Mouse (Mus musculus): Measurements from ENCODE around the gene Ush1g. TPM values are rescaled to one million over a fixed set of nuclear protein-coding genes. Genes with fewer than 3 reads are reported as not detected.

Gene Ush1g
- polyA plus RNA-seq, 1 experiment from 2014 or later: 0.52 TPM

- H3K27me3 ChIP-seq (replicated peaks; ENCODE audit: control insufficient read depth, insufficient read depth, low read length): peaks cover 20% of the 10 kb centered on the region
- no peak overlapping the region for H3K4me3 ChIP-seq (ENCODE audit: low read depth, low read length)
- WGBS: 77% methylated on average over 4 of the region's 4 CpGs
- H3K36me3 ChIP-seq (ENCODE audit: control insufficient read depth, insufficient read depth, low read length): no peaks in the 10 kb centered on the region
- ATAC-seq (replicated peaks; ENCODE audit: low FRiP score) (no peak), DNase-seq (ENCODE audit: low spot score) (no peak)
- no peaks in the 10 kb centered on the region for H3K9me3 ChIP-seq (ENCODE audit: control insufficient read depth, low read length)
- H3K4me2 ChIP-seq: no peak overlapping the region
- no peak overlapping the region for H3K27ac ChIP-seq (ENCODE audit: low read depth, low read length)
- no peak overlapping the region for H3K9ac ChIP-seq (ENCODE audit: low read depth, low read length)
- H3K4me1 ChIP-seq (replicated peaks; ENCODE audit: control insufficient read depth, insufficient read depth, low read length): peaks cover 3% of the 10 kb centered on the region; the same call in 1 of the 2 replicates
Observed at GRCm38 (mm10) chr11:115300745-115301144, 21.1 kb downstream of the Ush1g start.

DNA sequence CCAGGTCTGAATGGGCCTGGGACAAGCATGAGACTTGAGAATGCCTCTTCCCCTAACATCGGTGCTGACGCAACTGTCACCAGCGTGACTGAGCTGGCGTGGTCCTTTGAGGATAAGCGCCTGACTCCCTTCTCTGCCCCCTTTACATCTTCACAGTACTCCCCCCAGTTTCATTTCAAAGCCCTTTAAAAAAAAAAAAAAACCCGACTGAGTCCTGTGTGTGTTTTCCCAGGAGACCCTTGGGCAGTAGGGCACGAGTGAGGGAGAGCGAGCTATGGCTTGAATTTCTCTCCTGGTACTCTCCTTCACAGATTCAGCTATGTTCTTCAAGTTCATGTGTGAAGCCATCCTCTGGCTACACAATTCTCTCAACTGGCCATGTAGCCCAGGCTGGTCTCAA is 23.7 kb downstream of the Ush1g start:
- no peaks in the 10 kb centered on the region for H3K36me3 ChIP-seq (ENCODE audit: control insufficient read depth, insufficient read depth, low read length)
- no peak overlapping the region for H3K9ac ChIP-seq (ENCODE audit: low read depth, low read length)
- no peaks in the 10 kb centered on the region for H3K9me3 ChIP-seq (ENCODE audit: control insufficient read depth, low read length)
- H3K27me3 ChIP-seq (replicated peaks; ENCODE audit: control insufficient read depth, insufficient read depth, low read length): peaks cover 20% of the 10 kb centered on the region
- DNase-seq (ENCODE audit: low spot score): no peak
- H3K4me3 ChIP-seq (ENCODE audit: low read depth, low read length): peak overlapping the region; percentile 50; the same call in 1 of the 2 replicates
- no peak for ATAC-seq (replicated peaks; ENCODE audit: low FRiP score)
- H3K4me1 ChIP-seq (replicated peaks; ENCODE audit: control insufficient read depth, insufficient read depth, low read length): peaks cover 3% of the 10 kb centered on the region; the same call in 1 of the 2 replicates
- 58% methylated on average over 8 of the region's 8 CpGs for WGBS
- no peak overlapping the region; the same call in 1 of the 2 replicates for H3K4me2 ChIP-seq
- no peak overlapping the region for H3K27ac ChIP-seq (ENCODE audit: low read depth, low read length)

DNA sequence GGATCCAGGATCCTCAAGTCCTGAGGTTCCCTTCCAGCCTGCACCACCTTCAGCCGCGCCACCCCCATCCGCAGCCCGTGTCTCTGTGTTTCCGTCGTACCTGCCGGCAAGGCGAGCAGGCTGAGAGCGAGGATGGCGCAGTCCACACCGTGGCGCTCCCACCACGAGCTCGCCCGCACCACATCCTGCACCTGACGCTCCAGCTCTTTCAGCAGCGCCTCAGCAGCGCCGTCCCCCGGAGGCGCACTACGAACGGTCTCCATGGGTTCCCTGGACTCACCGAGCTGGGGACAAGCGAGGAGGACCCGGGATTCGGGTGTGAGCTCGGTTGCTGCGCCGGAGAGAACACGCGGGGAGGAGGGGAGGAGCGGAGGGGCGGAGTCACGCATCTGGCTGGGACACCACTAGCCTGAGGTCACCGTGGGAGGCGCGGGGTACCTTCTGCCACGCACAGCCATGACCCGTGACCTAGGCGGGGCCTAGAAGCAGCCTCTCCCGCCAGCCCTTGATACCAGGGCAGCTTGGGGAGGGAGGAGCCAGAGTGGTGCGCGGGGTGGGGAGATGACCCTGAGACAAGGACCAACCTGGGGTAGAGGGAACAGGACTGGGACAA is 24.5 kb downstream of the Ush1g start, which contains the start of gene Fads6:
Gene Fads6, minus strand, starts transcription at position 450 of the 613 bp plus-strand sequence.
- DNase-seq (ENCODE audit: low spot score) (peak; percentile 65), ATAC-seq (replicated peaks; ENCODE audit: low FRiP score) (peak; percentile 61)
- Histone ChIP-seq H3K27ac (ENCODE audit: low read depth, low read length) (peak within 1 kb of the TSS; percentile 57), H3K27me3 (replicated peaks; ENCODE audit: control insufficient read depth, insufficient read depth, low read length) (peaks cover 20% of the 10 kb centered on the region), H3K4me2 (peak within 1 kb of the TSS; percentile 66), H3K4me3 (ENCODE audit: low read depth, low read length) (peak within 1 kb of the TSS; percentile 50), H3K9ac (ENCODE audit: low read depth, low read length) (peak within 1 kb of the TSS; percentile 38; the same call in 1 of the 2 replicates), H3K36me3 (ENCODE audit: control insufficient read depth, insufficient read depth, low read length) (no peaks in the 10 kb centered on the region), H3K9me3 (ENCODE audit: control insufficient read depth, low read length) (no peaks in the 10 kb centered on the region), H3K4me1 (replicated peaks; ENCODE audit: control insufficient read depth, insufficient read depth, low read length) (peaks cover 3% of the 10 kb centered on the region; the same call in 1 of the 2 replicates)
- 1% methylated on average over 44 of the region's 44 CpGs for WGBS

- H3K36me3 ChIP-seq (ENCODE audit: control insufficient read depth, insufficient read depth, low read length): no peaks in the 10 kb centered on the region
Observed at GRCm38 (mm10) chr11:115296471-115297210, 25.2 kb downstream of the Ush1g start.

GRCm38 (mm10) chr11:115295939-115296338 is 25.9 kb downstream of the Ush1g start:
- Histone ChIP-seq H3K4me2 (peak overlapping the region; percentile 66), H3K9ac (ENCODE audit: low read depth, low read length) (no peak overlapping the region), H3K4me3 (ENCODE audit: low read depth, low read length) (peak overlapping the region; percentile 50), H3K4me1 (replicated peaks; ENCODE audit: control insufficient read depth, insufficient read depth, low read length) (peaks cover 7% of the 10 kb centered on the region; the same call in 1 of the 2 replicates), H3K9me3 (ENCODE audit: control insufficient read depth, low read length) (no peaks in the 10 kb centered on the region), H3K27ac (ENCODE audit: low read depth, low read length) (no peak overlapping the region), H3K27me3 (replicated peaks; ENCODE audit: control insufficient read depth, insufficient read depth, low read length) (peaks cover 20% of the 10 kb centered on the region), H3K36me3 (ENCODE audit: control insufficient read depth, insufficient read depth, low read length) (no peaks in the 10 kb centered on the region)
- ATAC-seq (replicated peaks; ENCODE audit: low FRiP score): no peak
- no peak for DNase-seq (ENCODE audit: low spot score)
- 84% methylated on average over 11 of the region's 11 CpGs for WGBS

More at GRCm38 (mm10) chr11:115296471-115297210, 25.2 kb downstream of the Ush1g start:
- peak overlapping the region; percentile 66 for H3K4me2 ChIP-seq
- H3K4me1 ChIP-seq (replicated peaks; ENCODE audit: control insufficient read depth, insufficient read depth, low read length): peaks cover 4% of the 10 kb centered on the region; the same call in 1 of the 2 replicates
- 55% methylated on average over 21 of the region's 21 CpGs for WGBS
- no peaks in the 10 kb centered on the region for H3K9me3 ChIP-seq (ENCODE audit: control insufficient read depth, low read length)
- peak overlapping the region; percentile 50 for H3K4me3 ChIP-seq (ENCODE audit: low read depth, low read length)
- ATAC-seq (replicated peaks; ENCODE audit: low FRiP score) (no peak), DNase-seq (ENCODE audit: low spot score) (no peak)
- H3K9ac ChIP-seq (ENCODE audit: low read depth, low read length): peak overlapping the region; percentile 38; the same call in 1 of the 2 replicates
- H3K27me3 ChIP-seq (replicated peaks; ENCODE audit: control insufficient read depth, insufficient read depth, low read length): peaks cover 20% of the 10 kb centered on the region
- H3K27ac ChIP-seq (ENCODE audit: low read depth, low read length): peak overlapping the region; percentile 57

DNA sequence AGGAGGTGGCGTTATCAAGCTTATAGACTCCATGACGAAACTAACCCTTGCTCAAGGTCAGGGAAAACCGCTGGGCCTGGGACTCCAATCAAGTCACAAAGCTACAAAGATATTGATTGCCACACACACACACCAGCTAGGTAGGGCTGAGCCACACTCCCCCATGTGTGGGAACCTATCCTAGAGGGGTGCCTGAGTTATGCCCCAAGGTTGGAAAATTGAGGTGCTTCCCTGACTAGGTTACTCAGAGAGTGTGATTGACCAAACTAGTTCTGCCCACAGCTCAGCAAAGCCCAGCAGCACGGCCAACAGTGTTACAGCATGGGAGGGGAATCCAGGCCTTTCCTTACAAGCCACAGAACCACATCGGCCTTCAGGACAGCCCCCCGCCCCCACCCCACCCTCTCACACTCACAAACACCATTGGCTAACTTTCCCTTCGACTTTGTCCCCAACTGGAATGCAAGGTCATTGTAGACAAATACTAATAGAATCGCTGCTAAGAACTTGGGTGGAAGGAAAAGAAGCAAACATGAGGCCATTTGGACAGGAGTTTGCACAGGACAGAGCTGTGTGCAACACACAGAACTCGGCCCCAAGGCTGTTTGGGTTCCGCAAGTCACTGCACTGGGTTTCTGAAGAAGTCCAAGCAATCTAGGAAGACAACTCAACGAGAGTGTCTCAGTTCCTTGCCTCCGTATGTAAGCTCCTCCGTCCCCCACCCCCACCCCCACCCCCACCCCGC is 29.0 kb downstream of the Ush1g start:
- ATAC-seq (replicated peaks; ENCODE audit: low FRiP score): peak; percentile 48; the same call in 1 of the 2 replicates
- Histone ChIP-seq H3K9ac (ENCODE audit: low read depth, low read length) (no peak overlapping the region), H3K36me3 (ENCODE audit: control insufficient read depth, insufficient read depth, low read length) (no peaks in the 10 kb centered on the region), H3K4me2 (peak overlapping the region; percentile 42), H3K4me1 (replicated peaks; ENCODE audit: control insufficient read depth, insufficient read depth, low read length) (peaks cover 10% of the 10 kb centered on the region; the same call in 1 of the 2 replicates), H3K27me3 (replicated peaks; ENCODE audit: control insufficient read depth, insufficient read depth, low read length) (peaks cover 18% of the 10 kb centered on the region), H3K9me3 (ENCODE audit: control insufficient read depth, low read length) (no peaks in the 10 kb centered on the region), H3K27ac (ENCODE audit: low read depth, low read length) (peak overlapping the region; percentile 77), H3K4me3 (ENCODE audit: low read depth, low read length) (no peak overlapping the region)
- DNase-seq (ENCODE audit: low spot score): no peak
- WGBS: 54% methylated on average over 14 of the region's 14 CpGs

- DNase-seq (ENCODE audit: low spot score) (no peak), ATAC-seq (replicated peaks; ENCODE audit: low FRiP score) (no peak)
- WGBS: 70% methylated on average over 10 of the region's 10 CpGs
- H3K9me3 ChIP-seq (ENCODE audit: control insufficient read depth, low read length): no peaks in the 10 kb centered on the region
- H3K9ac ChIP-seq (ENCODE audit: low read depth, low read length): no peak overlapping the region
- H3K4me3 ChIP-seq (ENCODE audit: low read depth, low read length): no peak overlapping the region
- H3K27me3 ChIP-seq (replicated peaks; ENCODE audit: control insufficient read depth, insufficient read depth, low read length): peaks cover 7% of the 10 kb centered on the region; the same call in 1 of the 2 replicates
- H3K27ac ChIP-seq (ENCODE audit: low read depth, low read length): peak overlapping the region; percentile 77
- H3K4me1 ChIP-seq (replicated peaks; ENCODE audit: control insufficient read depth, insufficient read depth, low read length): peaks cover 8% of the 10 kb centered on the region; the same call in 1 of the 2 replicates
- H3K36me3 ChIP-seq (ENCODE audit: control insufficient read depth, insufficient read depth, low read length): no peaks in the 10 kb centered on the region
- no peak overlapping the region for H3K4me2 ChIP-seq
Observed at GRCm38 (mm10) chr11:115291503-115291902, 30.3 kb downstream of the Ush1g start.

GRCm38 (mm10) chr11:115290919-115291318 is 30.9 kb downstream of the Ush1g start:
- ATAC-seq (replicated peaks; ENCODE audit: low FRiP score) (no peak), DNase-seq (ENCODE audit: low spot score) (no peak)
- Histone ChIP-seq H3K27ac (ENCODE audit: low read depth, low read length) (0 out of 2 replicates have a peak overlapping the region, but pooled peaks have one; percentile 19), H3K4me2 (no peak overlapping the region), H3K9me3 (ENCODE audit: control insufficient read depth, low read length) (no peaks in the 10 kb centered on the region), H3K36me3 (ENCODE audit: control insufficient read depth, insufficient read depth, low read length) (no peaks in the 10 kb centered on the region), H3K4me1 (replicated peaks; ENCODE audit: control insufficient read depth, insufficient read depth, low read length) (peaks cover 8% of the 10 kb centered on the region; the same call in 1 of the 2 replicates), H3K27me3 (replicated peaks; ENCODE audit: control insufficient read depth, insufficient read depth, low read length) (peaks cover 1% of the 10 kb centered on the region; the same call in 1 of the 2 replicates), H3K4me3 (ENCODE audit: low read depth, low read length) (no peak overlapping the region), H3K9ac (ENCODE audit: low read depth, low read length) (no peak overlapping the region)
- WGBS: 72% methylated on average over 6 of the region's 6 CpGs

Measured in liver, embryonic 11.5 days (tissue).